Mouse (Mus musculus): ENCODE measurements around the gene Rfx6. TPM values are rescaled to one million over a fixed set of nuclear protein-coding genes. Genes with fewer than 3 reads are reported as not detected.

Gene Rfx6
- not detected for polyA plus RNA-seq (2014; fragmentation: Illumina TruSeq; extraction: RNeasy Lipid Tissue Mini Kit (QIAGEN cat#74804); ENCODE audit: low read depth, low replicate concordance)

DNA sequence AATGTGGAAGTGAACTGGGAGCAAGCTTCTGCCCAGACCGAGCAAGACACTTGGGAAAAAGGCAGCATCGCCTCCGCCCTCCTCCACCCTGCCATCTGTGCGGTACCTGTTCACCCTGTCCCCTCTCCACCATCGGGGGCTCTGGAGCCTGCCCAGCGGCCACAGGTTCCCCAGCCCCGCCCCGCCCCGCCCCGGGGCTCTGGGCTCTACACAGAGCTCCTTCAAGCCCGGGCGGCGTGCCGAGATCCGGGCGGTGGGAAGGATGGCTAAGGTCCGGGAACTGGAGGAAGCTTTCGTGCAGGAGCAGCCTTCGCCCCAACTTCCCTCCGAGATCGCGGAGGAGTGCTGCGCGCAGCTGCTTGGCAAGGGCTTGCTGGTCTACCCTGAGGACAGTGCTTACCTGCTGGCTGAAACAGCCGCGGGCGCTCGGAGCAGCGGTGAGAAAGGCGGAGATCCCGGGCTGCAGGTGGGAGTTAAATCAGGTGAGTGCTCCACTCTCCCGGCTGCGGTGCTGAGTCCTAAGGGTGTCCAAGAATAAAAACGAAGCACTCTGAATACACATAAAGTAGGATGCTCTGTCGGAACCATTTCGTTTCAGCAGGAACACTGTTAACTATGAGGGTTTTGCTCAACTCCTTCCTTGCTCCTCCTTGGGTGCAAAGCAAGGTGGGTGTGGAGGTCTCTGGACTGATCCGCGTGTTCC lies at the start of gene Rfx6:
Gene Rfx6 (plus strand): TSS at position 209 of the 703 bp plus-strand sequence.

DNA sequence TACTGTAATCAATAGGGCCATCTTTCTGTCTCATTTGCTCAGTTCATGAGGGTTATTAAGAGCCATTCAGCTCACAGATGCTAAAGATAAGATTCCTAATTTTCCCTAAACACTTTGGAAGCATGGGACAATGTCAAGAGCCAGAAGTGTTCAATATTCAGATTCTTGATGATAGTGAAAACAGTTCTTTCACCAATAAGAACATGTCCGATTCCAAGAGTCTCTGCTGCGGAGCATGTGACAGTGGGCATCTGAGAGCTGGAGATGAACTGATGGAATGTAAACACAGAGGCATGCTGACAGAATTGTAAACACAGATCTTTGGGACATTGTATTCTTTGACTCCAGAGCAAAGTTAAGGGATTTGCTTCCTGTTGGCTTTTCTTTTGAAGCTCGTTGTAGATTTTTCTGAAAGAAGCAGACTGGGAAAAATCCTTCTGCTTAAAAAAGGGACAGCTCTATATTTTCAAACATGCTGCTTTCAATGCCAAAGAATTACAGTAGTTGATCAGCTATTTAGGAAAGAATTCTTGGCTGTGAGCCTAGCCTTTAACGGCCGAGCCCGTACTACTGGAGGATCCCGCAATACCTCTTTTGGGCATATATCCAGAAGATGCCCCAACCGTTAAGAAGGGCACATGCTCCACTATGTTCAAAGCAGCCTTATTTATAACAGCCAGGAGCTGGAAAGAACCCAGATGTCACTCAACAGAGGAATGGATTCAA lies 46.0 kb upstream of the Rfx6 start, which contains the start of gene Gprc6a:
Gene Gprc6a (minus strand): TSS at position 51 of the 726 bp plus-strand sequence.

Other genes starting within 250 kb of the Rfx6 start
- not detected for gene Gm49339, start 197.1 kb upstream of the Rfx6 start, polyA plus RNA-seq (2014; fragmentation: Illumina TruSeq; extraction: RNeasy Lipid Tissue Mini Kit (QIAGEN cat#74804); ENCODE audit: low read depth, low replicate concordance)
- gene Lilr4b, start 197.1 kb upstream of the Rfx6 start, polyA plus RNA-seq (2014; fragmentation: Illumina TruSeq; extraction: RNeasy Lipid Tissue Mini Kit (QIAGEN cat#74804); ENCODE audit: low read depth, low replicate concordance): 14.1 TPM
- gene Lilrb4a, start 186.8 kb upstream of the Rfx6 start, polyA plus RNA-seq (2014; fragmentation: Illumina TruSeq; extraction: RNeasy Lipid Tissue Mini Kit (QIAGEN cat#74804); ENCODE audit: low read depth, low replicate concordance): 35.2 TPM
- not detected for gene Fam162b, start 87.2 kb upstream of the Rfx6 start, polyA plus RNA-seq (2014; fragmentation: Illumina TruSeq; extraction: RNeasy Lipid Tissue Mini Kit (QIAGEN cat#74804); ENCODE audit: low read depth, low replicate concordance)
- not detected for gene Gprc6a, start 46.3 kb upstream of the Rfx6 start, polyA plus RNA-seq (2014; fragmentation: Illumina TruSeq; extraction: RNeasy Lipid Tissue Mini Kit (QIAGEN cat#74804); ENCODE audit: low read depth, low replicate concordance)

Measured in adrenal gland, adult 10 weeks (tissue).